Mouse (Mus musculus) stomach, postnatal 0 days (tissue): Measurements from ENCODE around the gene Adamtsl1.

Experiments
- CTCF ChIP-seq: IDR thresholded peaks from 2 replicates; pipeline ENCODE4 v1.5.1; 2016; ENCODE audit warnings: antibody characterized with exemption, low read depth, mild to moderate bottlenecking, moderate library complexity
- EP300 ChIP-seq: optimal IDR thresholded peaks from 2 replicates; pipeline ENCODE3; 2016; ENCODE audit warnings: antibody characterized with exemption

- TF ChIP-seq CTCF (no peak), EP300 (no peak)
Measured at GRCm38 (mm10) chr4:86119067-86119466, 605.1 kb downstream of the Adamtsl1 start.
